Mouse (Mus musculus): ENCODE data around the gene Plekha4.
"Not testable (repeated sequence)": the region's sequence is repeated elsewhere in the genome, so short reads cannot be mapped to it uniquely, and the experiment has no call there.

Gene Plekha4

GRCm38 (mm10) chr7:45525809-45526473, at the start of gene Plekha4, which contains the start of gene Ppp1r15a:
Gene Plekha4 (plus strand): TSS chr7:45526330.
Gene Ppp1r15a (minus strand): TSS chr7:45526268.
- DNase-seq, result peak; percentile 94 to 96

GRCm38 (mm10) chr7:45476453-45476852, 49.7 kb upstream of the Plekha4 start:
- no peak for DNase-seq

- DNase-seq, result peak; percentile 53 to 65
Observed at GRCm38 (mm10) chr7:45477003-45477402, 49.1 kb upstream of the Plekha4 start.

GRCm38 (mm10) chr7:45478774-45479173, 47.4 kb upstream of the Plekha4 start:
- no peak for DNase-seq

- not testable (repeated sequence) for DNase-seq
Observed at GRCm38 (mm10) chr7:45480310-45480709, 45.8 kb upstream of the Plekha4 start.

GRCm38 (mm10) chr7:45481374-45481927, 44.7 kb upstream of the Plekha4 start, which contains the start of gene Tulp2:
Gene Tulp2 (plus strand): TSS chr7:45481877.
- peak; percentile 75 to 76 for DNase-seq

- no peak for DNase-seq
Observed at GRCm38 (mm10) chr7:45482166-45482565, 44.0 kb upstream of the Plekha4 start.

GRCm38 (mm10) chr7:45484985-45485384, 41.1 kb upstream of the Plekha4 start:
- DNase-seq, result not testable (repeated sequence)

GRCm38 (mm10) chr7:45486158-45486557, 40.0 kb upstream of the Plekha4 start:
- DNase-seq, result no peak

GRCm38 (mm10) chr7:45486761-45487415, 39.2 kb upstream of the Plekha4 start, which contains the start of gene Gm45808:
Gene Gm45808 (minus strand): TSS chr7:45486811.
- no peak for DNase-seq

GRCm38 (mm10) chr7:45487861-45488292, 38.3 kb upstream of the Plekha4 start:
- DNase-seq, result no peak

- DNase-seq, result peak; percentile 58 to 61
Observed at GRCm38 (mm10) chr7:45488293-45489204, 37.6 kb upstream of the Plekha4 start, which contains the start of gene Dhdh. Gene Dhdh (minus strand): TSS chr7:45488805.

- DNase-seq, result no peak
Observed at GRCm38 (mm10) chr7:45489578-45489977, 36.6 kb upstream of the Plekha4 start.

GRCm38 (mm10) chr7:45490822-45491221, 35.3 kb upstream of the Plekha4 start:
- DNase-seq, result no peak

GRCm38 (mm10) chr7:45491264-45491663, 34.9 kb upstream of the Plekha4 start:
- peak in 1 of 2 experiments; percentile 52 for DNase-seq

- DNase-seq, result no peak
Observed at GRCm38 (mm10) chr7:45492225-45492844, 33.8 kb upstream of the Plekha4 start.

- DNase-seq, result no peak
Observed at GRCm38 (mm10) chr7:45492951-45493350, 33.2 kb upstream of the Plekha4 start.

- DNase-seq, result no peak
Observed at GRCm38 (mm10) chr7:45494548-45494947, 31.6 kb upstream of the Plekha4 start.

- DNase-seq, result no peak
Observed at GRCm38 (mm10) chr7:45498427-45498826, 27.7 kb upstream of the Plekha4 start.

- DNase-seq, result peak in 1 of 2 experiments; percentile 32
Observed at GRCm38 (mm10) chr7:45507583-45507982, 18.5 kb upstream of the Plekha4 start.

- DNase-seq, result no peak
Observed at GRCm38 (mm10) chr7:45508561-45508960, 17.6 kb upstream of the Plekha4 start.

All from kidney, adult 8-10 months (tissue).